ENCODE assay signal across 8 mouse cellular contexts in the genomic region with DNA sequence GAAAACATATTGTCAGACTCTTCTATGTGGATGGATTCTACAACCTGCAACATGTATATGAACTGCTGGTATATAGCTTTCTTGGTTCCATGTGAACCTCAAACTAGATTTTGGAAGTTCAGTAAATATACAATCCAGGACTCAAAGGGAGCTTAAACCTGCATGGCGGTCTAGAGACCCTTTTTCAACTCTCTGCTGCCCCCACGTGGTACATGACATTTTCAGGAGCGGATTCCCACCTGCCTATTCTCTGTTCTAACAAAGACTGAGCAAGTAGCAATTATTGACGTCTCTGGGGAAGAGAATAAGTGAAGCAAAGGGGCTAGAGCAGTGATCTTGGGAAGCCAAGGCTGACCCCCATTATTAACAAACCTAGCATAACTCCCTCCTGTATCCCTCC.
DNase-seq lines count a peak whose midpoint lies in the region; ATAC-seq lines count a peak whose summit lies in the region.

No protein-coding gene starts in this region.

- peak; percentile 72 for DNase-seq in layer of hippocampus, adult 11-12 months (ENCODE audit: low spot score)
- DNase-seq in layer of hippocampus, adult 9-11 months: no peak
- peak; percentile 2 for DNase-seq in adipocyte (ENCODE audit: low spot score)
- DNase-seq in cerebellum, postnatal 4 days (ENCODE audit: low spot score in 2 of 2): peak; percentile 63 to 81
- peak; percentile 18 to 78 for DNase-seq in kidney, postnatal 36 days
- no peak for DNase-seq in spleen, adult 12 weeks (ENCODE audit: low spot score)
- DNase-seq in spleen, postnatal 4 days (ENCODE audit: low spot score in 2 of 2): no peak

- ATAC-seq in megakaryocyte progenitor cell, adult 5-6 weeks (replicated peaks; ENCODE audit: poor library complexity): 0 out of 2 replicates have a peak, but pooled peaks have one; percentile 26

Comparison
In these comparisons a context has a peak if more than half of its experiments do, and no peak if none do; other contexts are left out.
1. DNase-seq: peak in layer of hippocampus, adult 11-12 months (single experiment), adipocyte (single experiment), cerebellum, postnatal 4 days (2 of 2) and kidney, postnatal 36 days (2 of 2); none in layer of hippocampus, adult 9-11 months (single experiment), spleen, adult 12 weeks (single experiment) and spleen, postnatal 4 days (0 of 2).